Mouse (Mus musculus): Measurements from ENCODE around the gene Dimt1.
"Not testable (repeated sequence)": the region's sequence is repeated elsewhere in the genome, so short reads cannot be mapped to it uniquely, and the experiment has no call there.

Dimt1 gene

DNA sequence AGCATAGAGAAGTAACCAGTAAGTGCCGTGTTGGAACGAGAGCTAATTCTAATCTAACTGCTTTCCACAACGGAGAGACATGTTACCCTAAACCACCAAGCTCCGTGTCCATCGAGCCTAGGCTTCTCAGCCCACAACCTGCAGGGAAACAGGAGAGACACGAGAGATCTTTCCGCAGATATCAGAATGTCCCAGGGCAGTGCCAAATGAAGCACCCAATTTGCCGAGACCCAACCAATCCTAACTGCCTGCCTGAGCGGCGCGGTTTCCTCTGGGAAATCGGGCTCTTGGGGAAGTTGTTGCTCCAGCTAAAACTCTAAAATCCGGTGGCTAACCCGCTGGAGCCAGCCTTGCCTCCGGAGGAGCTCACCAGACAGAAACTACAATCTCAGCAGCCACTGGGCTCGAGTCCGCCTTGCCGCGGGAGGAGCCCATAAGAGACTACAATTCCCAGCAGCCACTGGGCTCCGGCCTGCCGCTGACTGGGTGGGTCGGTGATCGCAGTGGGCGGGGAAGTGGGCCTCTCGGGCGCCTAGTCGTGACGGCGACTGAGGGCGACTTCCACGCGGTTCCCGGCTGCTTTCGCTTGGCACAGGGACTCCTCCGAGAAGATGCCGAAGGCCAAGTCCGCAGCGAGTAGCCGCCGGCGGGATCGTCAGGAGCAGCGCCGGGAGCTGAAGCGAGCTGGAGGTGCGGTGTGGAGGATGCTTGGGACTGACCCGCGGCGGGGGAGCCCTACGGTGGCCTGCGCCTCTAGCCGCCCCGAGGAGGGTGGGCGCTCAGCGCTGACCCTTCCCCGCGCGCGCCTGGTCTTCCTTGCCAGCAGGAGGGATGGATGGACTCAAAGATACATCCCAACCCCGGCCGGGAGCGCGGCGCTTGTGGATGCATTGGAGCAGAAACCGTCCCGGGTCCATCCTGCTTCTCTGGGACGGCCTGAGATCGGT, at the start of gene Dimt1:
TSS of gene Dimt1 (plus strand) at position 534 of the 947 bp plus-strand sequence.
- DNase-seq (ENCODE audit: extremely low spot score, low read depth, low spot score), result peak; percentile 56

DNA sequence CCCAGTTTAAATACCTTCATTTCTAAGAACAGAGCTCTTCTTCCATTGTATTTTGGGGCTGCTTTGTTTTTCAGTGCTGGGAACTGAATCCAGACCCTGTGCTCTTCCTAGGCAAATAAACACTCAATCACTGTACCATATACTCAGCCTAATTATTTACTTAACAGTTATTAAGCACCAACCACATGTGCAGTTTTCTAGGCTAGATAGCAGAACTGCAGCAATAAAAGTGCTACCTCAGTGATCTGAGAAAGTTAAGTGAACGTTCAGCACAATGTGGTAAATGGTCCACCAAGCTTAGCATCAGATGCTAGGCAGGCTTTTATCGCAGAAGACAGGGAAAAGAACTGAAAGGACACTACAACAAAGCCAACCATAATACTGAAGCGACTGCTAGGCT, 42.3 kb upstream of the Dimt1 start:
- no peak for DNase-seq (ENCODE audit: extremely low spot score, low read depth, low spot score)

DNA sequence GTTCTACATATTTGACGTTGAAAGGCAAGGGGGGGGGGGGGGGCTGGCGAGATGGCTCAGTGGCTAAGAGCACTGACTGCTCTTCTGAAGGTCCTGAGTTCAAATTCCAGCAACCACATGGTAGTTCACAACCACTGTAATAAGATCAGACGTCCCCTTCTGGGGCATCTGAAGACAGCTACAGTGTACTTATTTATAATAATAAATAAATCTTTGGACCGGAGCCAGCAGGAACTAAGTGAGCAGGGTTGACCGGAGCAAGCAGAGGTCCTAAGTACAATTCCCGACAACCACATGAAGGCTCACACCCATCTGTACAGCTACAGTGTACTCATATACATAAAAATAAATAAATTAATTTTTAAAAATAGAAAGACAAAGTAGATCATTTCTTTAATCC, 41.8 kb upstream of the Dimt1 start:
- not testable (repeated sequence) for DNase-seq (ENCODE audit: extremely low spot score, low read depth, low spot score)

DNA sequence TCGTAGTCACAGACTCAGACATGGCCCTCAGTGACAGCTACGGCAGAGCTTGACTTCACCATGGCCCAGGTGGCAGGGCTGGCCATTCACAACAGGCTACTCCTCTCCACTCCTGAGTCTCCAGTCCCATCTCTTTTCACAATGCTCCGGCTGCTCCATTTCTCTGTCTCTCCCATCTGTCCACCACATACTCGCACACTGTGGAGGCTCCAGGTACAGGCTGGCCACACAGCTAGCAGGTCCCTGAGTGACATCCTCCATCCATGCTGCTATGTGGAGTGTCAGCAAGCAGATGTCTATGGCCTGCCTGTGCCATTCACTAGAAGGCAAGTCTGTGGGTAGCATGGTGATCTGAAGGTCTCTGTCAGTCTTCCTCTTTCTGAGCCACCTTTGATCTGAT, 39.7 kb upstream of the Dimt1 start:
- DNase-seq (ENCODE audit: extremely low spot score, low read depth, low spot score), result no peak

DNA sequence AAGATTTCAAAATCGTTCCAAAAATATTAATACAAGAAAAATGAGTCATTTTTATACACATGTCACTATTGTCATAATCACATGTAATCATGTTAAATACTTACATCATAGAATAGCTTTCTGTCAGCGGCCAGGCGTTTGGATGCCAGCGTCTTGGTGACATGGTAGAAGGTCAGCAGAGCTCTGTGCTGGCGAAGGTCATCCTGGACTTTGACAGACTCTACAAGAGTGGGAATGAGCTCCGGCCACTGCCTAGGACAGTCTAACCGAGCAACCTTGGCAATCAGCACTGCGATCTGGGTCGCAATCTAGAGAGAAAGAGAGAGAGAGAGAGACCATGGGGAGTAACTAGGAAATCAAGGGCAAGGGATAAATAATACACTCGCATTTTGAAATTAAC, 36.8 kb upstream of the Dimt1 start:
- DNase-seq (ENCODE audit: extremely low spot score, low read depth, low spot score), result no peak

DNA sequence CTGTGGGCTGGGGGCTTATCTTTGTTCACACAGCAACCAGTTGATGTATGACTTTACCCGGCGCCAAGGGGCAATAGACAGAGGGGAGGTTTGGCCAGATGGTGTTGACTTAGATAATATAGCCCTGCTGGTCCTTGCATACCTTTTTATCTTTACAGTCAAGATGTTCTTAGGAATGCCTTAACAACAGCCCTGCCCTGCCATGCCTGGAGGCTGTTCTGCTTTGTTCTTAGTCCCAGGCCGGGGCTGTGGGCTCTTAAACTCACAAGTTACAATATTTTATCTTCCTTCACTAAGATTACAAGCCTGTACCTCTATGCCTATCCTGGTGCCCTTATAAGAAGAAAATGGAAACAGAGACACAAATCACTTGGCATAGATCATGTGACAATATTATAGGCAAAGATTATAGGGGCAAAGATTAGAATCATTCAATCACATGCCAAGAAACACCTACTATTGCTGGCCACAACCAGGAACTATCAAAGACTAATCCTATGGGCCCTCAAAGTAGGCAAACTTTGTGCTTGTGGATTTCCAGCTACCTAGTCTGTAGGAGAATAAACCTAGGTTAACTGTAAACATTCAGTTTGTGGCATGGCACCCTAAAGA, 33.7 kb upstream of the Dimt1 start:
- no peak for DNase-seq (ENCODE audit: extremely low spot score, low read depth, low spot score)

DNA sequence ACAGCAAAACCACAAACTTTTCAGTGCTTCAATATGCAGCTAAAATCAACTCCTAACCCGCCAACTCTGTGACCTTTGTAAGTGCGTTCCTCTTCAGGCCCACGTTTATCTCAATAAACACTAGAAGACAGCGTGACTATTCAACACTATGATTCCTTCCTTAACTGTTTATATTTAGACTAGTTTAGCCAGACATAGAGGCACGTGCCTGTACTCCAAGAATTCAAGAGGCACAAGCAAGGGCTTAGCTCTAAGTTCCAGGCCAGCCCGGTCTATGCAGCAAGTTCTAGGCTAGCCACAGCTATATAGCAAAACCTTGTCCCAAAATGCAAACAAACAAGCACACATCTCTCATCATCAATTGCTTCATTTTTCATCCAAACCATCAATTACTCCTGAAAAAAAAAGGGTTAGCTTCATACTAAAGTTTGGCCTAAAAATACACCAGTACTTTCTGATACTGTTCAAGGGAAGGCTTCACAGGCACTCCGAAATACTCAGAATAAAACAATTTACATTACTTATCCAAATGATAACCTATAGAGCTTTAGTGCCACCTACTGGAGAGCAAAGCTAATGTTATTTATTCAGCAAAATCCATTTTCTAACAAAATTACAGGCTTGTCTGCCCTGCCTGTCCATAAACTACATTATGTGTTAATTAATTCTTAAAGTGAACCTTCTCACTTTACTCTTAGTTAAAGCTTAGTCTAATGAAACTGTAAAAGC, 28.4 kb upstream of the Dimt1 start:
- no peak for DNase-seq (ENCODE audit: extremely low spot score, low read depth, low spot score)

DNA sequence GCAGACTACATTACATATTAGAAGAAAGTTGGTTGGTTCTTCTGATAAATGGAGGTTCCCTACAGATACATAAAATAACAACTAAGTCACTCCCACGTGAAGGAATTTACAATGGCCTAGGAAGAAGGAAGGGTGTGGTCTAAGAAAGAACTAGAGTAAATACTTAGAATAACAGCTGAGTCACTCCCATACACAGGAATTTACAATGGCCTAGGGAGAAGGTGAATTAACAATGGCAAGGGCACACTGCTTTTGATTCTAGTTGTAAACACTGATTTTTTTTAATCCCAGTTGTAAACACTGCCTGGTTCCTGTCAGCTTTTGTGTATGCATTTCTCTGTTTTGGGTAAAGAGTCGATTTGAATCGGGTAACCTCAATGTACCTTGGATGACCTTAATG, 21.0 kb upstream of the Dimt1 start:
- DNase-seq (ENCODE audit: extremely low spot score, low read depth, low spot score), result not testable (repeated sequence)

DNA sequence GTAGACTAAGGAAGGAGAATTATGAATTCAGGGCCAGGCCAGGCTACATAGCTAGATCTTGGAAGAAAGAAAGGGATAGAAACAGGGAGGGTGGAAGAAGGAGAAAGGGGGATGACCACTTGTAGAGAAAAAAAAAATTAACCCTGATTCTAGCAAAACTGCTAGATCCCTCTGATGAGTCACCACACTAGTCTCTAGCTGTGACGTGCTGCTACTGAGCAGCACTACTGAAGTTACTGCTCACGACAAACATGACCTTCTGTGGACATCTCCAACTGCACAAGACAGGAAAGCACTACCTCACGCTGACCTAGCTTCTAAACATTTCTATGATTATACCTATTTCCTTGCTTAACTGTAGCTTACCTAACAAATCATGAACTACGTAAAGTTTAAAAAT, 18.6 kb upstream of the Dimt1 start:
- DNase-seq (ENCODE audit: extremely low spot score, low read depth, low spot score), result no peak

DNA sequence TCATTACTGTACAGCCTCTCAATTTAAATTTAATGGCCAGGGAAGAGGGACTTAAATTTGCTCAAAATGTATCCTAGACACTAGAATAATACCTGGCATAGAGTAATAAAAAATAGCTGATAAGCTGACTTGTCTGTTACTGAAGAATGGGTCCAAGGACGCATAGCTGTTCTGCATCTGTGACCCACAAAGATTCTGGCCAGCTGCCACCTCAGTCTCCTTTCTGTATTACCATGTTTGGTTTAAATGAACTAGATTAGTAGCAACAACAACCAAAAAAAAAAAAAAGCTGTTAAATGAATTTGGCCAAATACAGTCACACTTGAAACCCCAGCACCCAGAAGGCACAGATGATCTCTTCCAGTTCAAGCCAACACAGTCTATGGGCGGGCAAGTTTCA, 17.7 kb upstream of the Dimt1 start:
- no peak for DNase-seq (ENCODE audit: extremely low spot score, low read depth, low spot score)

DNA sequence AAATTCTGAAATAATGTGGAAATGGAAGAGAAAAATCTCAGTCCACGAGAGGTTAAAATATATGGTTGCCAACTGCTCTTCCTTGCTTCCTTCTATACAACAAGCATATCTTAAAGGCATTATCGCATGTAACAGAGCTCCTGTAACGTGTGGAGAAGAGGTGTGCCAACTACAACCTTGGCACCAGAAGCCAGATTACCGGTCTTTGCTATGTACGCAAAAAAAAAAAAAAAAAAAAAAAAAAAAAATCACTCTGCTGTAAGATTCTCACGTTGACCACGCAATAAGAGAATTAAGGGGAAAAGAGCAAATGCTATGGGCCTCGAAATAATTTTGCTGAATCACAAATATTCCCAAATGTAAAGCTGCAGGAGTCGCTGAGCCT, 11.1 kb upstream of the Dimt1 start:
- DNase-seq (ENCODE audit: extremely low spot score, low read depth, low spot score), result no peak

DNA sequence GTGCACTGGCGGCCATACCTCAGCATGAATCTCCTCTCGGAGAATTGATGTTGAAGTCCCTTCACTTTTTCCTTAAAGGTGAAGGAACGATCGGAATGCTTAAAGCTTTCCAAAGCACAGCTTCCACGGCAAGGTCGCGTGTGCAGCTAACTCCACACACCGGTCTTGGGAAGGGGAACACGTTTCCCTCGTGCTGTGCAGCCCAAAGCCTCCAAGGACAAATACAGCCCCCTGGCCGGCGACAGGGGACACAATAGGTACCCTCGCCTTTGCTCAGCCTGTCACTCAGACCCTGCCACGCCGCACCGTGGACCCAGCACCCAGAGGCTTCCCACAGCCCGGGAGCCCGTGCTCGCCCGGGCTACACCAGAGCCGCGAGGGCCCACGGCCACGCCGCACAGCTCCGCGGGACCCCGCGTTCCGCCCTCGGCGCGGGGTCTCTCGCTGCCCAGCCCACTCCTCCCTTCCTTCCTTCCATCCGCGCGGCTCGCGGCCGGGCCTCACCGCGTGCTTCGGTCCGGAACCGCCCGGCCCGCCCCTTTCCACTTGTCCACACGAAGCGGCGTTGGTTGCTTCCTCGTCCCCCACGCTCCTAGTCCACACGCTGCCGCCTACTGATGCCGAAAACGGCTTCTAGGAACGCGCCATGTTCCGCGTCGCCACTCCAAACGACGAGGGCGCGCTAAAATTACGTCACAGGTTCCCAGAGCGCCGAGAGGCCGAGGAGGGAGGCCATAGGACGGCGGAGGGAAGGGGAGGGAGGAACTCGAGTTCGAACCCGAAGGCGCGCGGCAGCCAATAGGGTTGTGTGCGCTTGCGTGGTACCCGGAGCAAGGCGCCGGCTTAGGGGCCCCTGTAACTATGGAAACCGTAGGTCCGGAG, 10.4 kb upstream of the Dimt1 start, which contains the start of gene Ipo11:
TSS of gene Ipo11 (minus strand) at position 703 of the 882 bp plus-strand sequence.
- DNase-seq (ENCODE audit: extremely low spot score, low read depth, low spot score), result peak; percentile 81

DNA sequence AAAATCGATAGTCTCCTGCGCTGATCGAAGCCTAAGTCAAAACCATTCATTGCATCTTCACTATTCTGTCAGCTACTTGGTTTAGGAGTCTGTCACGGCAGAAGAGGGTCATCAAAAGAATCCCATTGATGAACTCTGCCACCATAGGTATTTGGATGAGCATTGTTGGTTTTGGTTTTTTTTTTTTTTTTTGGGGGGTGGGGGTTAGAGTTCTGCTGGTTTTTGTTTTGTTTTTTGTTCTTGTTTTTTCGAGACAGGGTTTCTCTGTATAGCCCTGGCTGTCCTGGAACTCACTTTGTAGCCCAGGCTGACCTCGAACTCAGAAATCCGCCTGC, 9.8 kb upstream of the Dimt1 start:
- no peak for DNase-seq (ENCODE audit: extremely low spot score, low read depth, low spot score)

DNA sequence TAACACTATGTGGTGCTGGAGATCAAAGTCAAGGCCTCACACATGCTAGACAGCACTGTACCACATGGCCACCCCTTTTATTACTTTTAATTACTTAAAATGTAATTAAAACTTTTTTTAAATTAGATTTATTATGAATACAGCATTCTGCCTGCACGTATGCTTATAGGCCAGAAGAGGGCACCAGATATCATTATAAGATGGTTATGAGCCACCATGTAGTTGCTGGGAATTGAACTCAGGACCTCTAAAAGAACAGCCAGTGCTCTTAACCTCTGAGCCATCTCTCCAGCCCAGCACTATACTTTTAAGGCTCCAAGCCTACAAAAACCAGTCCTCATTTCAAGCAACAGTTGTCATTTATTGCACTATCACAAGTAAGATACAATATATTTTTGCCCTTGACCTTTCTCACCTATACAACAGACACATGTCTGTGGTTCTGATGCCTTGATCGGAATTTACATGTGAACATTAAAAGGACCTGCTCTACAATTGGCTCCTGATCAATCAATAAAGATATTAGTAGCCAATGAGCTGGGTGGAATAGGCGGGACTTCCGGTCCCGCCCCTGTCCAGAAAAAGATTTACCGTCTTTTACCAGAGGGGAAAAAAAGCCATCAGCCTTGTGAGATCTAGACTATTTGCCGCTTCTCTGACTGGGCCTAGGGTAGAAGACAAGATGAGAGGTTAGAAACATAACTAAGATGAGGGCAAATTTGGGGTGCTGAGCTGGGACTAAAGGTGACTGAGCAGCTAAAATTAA, 5.5 kb upstream of the Dimt1 start:
- DNase-seq (ENCODE audit: extremely low spot score, low read depth, low spot score), result no peak

DNA sequence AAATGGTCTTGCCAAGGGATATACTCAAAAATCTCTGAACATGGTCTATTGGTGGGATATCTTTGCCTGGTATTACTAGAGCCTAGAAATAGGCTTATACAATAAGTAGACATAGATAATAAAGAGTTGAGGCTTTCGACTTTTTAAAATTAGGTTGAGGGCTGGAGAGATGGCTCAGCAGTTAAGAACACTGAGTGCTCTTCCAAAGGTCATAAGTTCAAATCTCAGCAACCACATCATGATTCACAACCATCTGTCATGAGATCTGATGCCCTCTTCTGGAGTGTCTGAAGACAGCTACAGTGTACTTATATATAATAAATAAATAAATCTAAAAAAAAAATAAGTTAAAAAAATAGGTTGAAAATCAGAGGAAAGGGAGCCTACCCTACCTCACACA, 4.2 kb upstream of the Dimt1 start:
- DNase-seq (ENCODE audit: extremely low spot score, low read depth, low spot score), result no peak

DNA sequence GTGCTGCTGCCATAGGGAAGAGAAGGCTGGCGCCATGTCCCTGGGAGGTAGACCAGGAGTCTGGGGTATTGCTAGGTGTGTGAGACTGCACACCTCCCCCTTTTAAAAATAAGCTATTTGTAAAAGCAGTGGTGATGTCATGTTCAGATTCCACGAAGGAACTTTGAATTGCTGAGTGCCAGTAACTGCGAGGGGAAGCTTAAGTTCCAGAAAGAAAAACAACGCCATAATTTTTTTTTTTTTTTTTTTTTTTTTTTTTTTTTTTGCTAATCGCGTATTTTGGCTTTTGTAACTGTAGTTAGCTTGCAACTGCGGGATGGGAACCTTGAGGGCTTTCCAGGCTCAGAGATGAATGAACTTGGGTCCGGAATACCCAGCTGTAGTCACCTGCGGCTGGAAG, 1.4 kb upstream of the Dimt1 start:
- no peak for DNase-seq (ENCODE audit: extremely low spot score, low read depth, low spot score)

DNA sequence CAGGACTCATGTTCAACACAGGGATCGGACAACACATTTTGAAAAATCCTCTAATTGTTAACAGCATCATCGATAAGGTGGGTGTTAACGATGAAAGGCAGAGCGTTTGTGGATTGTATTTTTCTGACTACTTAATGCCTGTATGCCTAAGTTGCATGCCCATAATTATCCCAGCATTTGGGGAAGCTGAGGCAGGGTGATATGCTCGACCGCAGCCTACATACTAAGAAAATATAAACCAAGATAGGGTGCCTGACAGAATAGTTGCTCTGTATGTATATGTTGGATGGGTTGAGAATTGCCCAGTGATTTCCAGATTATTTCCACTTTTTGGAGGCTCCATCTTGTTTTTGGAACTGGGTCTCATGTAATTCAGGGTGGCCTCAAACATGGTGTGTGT, 656 bp downstream of the Dimt1 start:
- no peak for DNase-seq (ENCODE audit: extremely low spot score, low read depth, low spot score)

DNA sequence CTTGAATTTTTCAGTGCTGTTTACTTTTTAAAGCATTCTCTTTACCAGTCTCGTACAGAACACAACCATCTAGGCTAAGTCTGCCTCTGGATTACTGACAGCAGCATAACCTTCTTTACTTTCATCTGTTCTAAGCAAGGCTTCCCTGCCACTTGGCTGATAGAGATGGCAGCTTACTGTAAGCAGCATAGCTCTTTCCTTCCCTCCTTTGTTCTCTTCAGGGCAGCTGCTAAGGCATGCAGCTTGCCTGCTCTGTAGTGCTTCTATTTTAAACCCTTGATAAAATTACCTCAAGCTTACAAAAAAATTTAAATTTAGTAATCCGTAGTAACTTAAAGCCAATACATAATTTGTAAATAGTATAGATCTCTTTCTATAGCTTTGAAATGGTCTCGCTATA, 8.0 kb downstream of the Dimt1 start:
- DNase-seq (ENCODE audit: extremely low spot score, low read depth, low spot score), result no peak

DNA sequence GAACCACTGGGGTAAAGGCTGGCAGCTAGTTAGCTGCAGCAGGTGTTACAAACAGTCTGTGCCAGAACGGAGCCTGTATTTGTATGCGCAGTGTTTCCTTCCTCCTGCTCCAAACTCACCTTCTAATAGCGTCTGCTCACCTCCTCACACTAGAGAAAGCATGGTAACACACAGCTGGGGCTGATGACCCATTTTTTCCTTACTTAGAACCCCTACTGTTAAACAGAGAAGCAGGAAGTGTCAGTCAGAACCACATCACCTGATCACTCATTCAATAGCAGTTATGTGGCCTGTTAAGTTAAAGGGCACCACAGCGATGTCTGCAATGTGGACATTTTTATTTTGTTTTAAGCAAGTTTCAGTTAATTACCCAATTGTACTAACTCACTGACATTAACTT, 10.6 kb downstream of the Dimt1 start:
- DNase-seq (ENCODE audit: extremely low spot score, low read depth, low spot score), result no peak

DNA sequence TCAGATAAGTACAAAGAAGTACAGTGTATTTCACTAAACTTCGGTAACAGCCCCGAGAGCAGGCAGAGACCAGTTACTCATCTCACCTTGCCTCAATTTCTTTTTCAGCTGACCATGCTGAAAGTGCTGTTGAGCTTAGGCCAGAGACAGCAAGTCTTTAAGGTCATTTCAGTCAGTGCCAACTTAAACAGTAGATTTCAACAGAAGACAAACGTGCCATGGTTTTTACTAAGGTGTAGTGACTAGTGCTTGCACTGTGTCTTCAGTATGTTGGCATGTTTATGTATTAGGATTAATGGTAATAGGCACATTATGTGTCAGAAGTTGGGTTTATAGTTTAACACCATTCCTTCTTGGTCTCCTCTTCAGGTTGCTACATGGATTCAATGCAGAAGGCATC, 11.4 kb downstream of the Dimt1 start:
- no peak for DNase-seq (ENCODE audit: extremely low spot score, low read depth, low spot score)

Data from hindlimb bud, embryonic 11.5 days (tissue).